Mouse (Mus musculus) cerebellum, adult 2 months (tissue): ENCODE results near the gene Larp1.

Experiments
- CTCF ChIP-seq: fragments of 200-500 bp; IDR thresholded peaks from 2 replicates; pipeline ENCODE4 v1.5.1; 2011; ENCODE audit warnings: low read depth, mild to moderate bottlenecking, control low read depth, low read length, moderate library complexity, borderline replicate concordance; ENCODE audit not compliant: insufficient read depth
- POLR2A ChIP-seq: fragments of 200-500 bp; IDR thresholded peaks from 2 replicates; pipeline ENCODE4 v1.6.1; 2011; ENCODE audit warnings: low read length, control low read depth, borderline replicate concordance; ENCODE audit not compliant: insufficient read depth

DNA sequence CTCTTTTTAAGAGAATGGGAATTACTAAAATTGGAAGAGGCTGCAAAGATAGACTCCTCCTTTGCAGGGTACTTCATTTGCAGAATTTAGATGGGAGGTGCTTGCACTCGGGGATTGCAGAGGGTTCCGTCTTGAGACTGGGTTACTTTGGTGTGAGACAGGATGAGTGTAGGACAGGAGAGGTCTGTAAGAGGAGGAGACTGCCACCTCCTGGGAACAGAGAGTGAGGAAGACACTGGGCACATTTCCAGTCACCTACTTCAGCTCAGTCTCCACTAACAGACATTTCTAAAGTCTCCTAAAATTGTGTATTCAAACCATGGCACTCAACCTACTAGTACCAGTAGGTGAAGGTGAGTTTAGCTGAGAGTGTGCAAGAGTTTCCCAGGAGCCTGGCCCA lies 9.4 kb downstream of the Larp1 start:
- TF ChIP-seq CTCF (peak; percentile 23; the same call in 1 of the 2 replicates), POLR2A (no peak)
